Comparison of ENCODE assay signal across 12 mouse cellular contexts in the genomic region with DNA sequence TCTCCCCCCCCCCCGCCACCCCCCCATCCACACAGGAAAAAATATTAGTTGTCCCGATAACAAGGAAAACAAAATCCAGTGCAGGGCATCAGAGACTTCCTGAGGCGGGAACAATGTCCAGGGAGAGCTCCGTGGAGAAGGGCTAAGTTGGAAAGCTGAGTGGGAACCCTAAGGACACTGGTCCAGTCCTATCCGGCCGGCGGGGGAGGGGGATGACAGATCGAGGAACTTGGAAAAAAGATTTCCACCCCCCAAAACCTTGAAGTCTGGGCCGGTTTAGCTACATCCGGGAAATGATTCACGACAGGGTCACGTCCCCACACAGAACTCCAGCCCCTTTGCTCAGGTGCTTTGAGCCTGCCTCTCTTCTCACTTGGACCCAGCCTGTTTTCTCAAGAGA. TPM values are rescaled to one million over a fixed set of nuclear protein-coding genes. Genes with fewer than 3 reads are reported as not detected.
DNase-seq lines count a peak whose midpoint lies in the region; ATAC-seq lines count a peak whose summit lies in the region.
"Had no signal": no experiment of that assay in that cellular context is flagged by ENCODE, and none has a peak within 500 bp of the region (broad histone marks: within the 10 kb centered on the region; RNA-seq: fewer than 3 reads in every experiment).

No protein-coding gene starts in this region.

- no peak overlapping the region for H3K9ac ChIP-seq in lung, embryonic 16.5 days (ENCODE audit: low read length)
- H3K9ac ChIP-seq: forebrain, embryonic 13.5 days; limb, embryonic 13.5 days had no signal

- no peaks in the 10 kb centered on the region for H3K27me3 ChIP-seq in lung, embryonic 16.5 days (ENCODE audit: control insufficient read depth, insufficient read depth, low read depth, low read length)
- H3K27me3 ChIP-seq: limb, embryonic 13.5 days had no signal

- no peaks in the 10 kb centered on the region for H3K36me3 ChIP-seq in lung, embryonic 16.5 days (ENCODE audit: control insufficient read depth, insufficient read depth, low read length)
- H3K36me3 ChIP-seq: limb, embryonic 13.5 days had no signal

- H3K4me2 ChIP-seq in lung, embryonic 16.5 days (ENCODE audit: low read depth, low read length) = no peak overlapping the region
- H3K4me2 ChIP-seq: forebrain, embryonic 13.5 days; limb, embryonic 13.5 days had no signal

- ATAC-seq in lung, embryonic 16.5 days (ENCODE audit: low read depth) = peak; percentile 41; the same call in 1 of the 2 replicates
- ATAC-seq in monocyte, adult 5-6 weeks (replicated peaks; ENCODE audit: insufficient number of reproducible peaks, low FRiP score, low TSS enrichment, poor library complexity, severe bottlenecking) = no peak
- ATAC-seq: forebrain, embryonic 13.5 days had no signal

- no peak overlapping the region for H3K4me3 ChIP-seq in lung, embryonic 16.5 days (ENCODE audit: low read length)
- H3K4me3 ChIP-seq: forebrain, embryonic 13.5 days; layer of hippocampus, adult 2 months; limb, embryonic 13.5 days had no signal

- no peaks in the 10 kb centered on the region for H3K9me3 ChIP-seq in lung, embryonic 16.5 days (ENCODE audit: control insufficient read depth, low read length)
- H3K9me3 ChIP-seq: forebrain, embryonic 13.5 days; limb, embryonic 13.5 days had no signal

- peak overlapping the region; percentile 35 for H3K27ac ChIP-seq in lung, embryonic 16.5 days (ENCODE audit: low read length)
- H3K27ac ChIP-seq: forebrain, embryonic 13.5 days; layer of hippocampus, adult 2 months; limb, embryonic 13.5 days had no signal

- WGBS in lung, embryonic 16.5 days = 31% methylated on average over 12 of the region's 12 CpGs

- peak; percentile 68 for DNase-seq in adrenal gland, postnatal 10 days
- DNase-seq in adrenal gland, adult 18-20 months (ENCODE audit: low spot score in 2 of 2) = no peak
- peak; percentile 53 to 71 for DNase-seq in heart, adult 9 months (ENCODE audit: low spot score in 2 of 2)
- DNase-seq in kidney, adult 9 months = peak; percentile 75
- DNase-seq in B cell, adult 2 months = no peak
- no peak for DNase-seq in retina, embryonic 14.5 days (ENCODE audit: low spot score)

- peaks cover 3% of the 10 kb centered on the region; the same call in 1 of the 2 replicates for H3K4me1 ChIP-seq in lung, embryonic 16.5 days (replicated peaks; ENCODE audit: control insufficient read depth, insufficient read depth, low read length)

RNA-seq across cellular contexts. Expression of gene Dll4, which starts 14.0 kb away (rescaled TPM):
- 10 to 100 TPM; 16.4 to 18.4 TPM for total RNA-seq in adrenal gland, postnatal 10 days (2021)
- 10 to 100 TPM in 1 of 2 experiments, 1 to 10 TPM in 1; 9.7 to 10.5 TPM for total RNA-seq in adrenal gland, adult 18-20 months (2021)
- 14.6 and 17.8 TPM in 2 replicates for polyA plus RNA-seq in lung, embryonic 16.5 days (2015; fragmentation: Nextera tagmentation; extraction: Ambion mirVana)
- 0.19 to 0.85 TPM in 2 of 3 replicates, not detected in the other for total RNA-seq in monocyte, adult 5-6 weeks (2017)

RNA-seq across cellular contexts. Expression of gene Vps18, which starts 23.0 kb away (rescaled TPM):
- 10 to 100 TPM; 16.0 to 17.7 TPM for total RNA-seq in adrenal gland, postnatal 10 days (2021)
- total RNA-seq in adrenal gland, adult 18-20 months (2021) = 10 to 100 TPM; 24.0 TPM
- polyA plus RNA-seq in lung, embryonic 16.5 days (2015; fragmentation: Nextera tagmentation; extraction: Ambion mirVana) = 18.8 and 19.5 TPM in 2 replicates
- 20.7 to 33.0 TPM (median 21.1 TPM) in 3 replicates for total RNA-seq in monocyte, adult 5-6 weeks (2017)

RNA-seq across cellular contexts. Expression of gene Chac1, which starts 39.5 kb away (rescaled TPM):
- total RNA-seq in adrenal gland, postnatal 10 days (2021) = 1 to 10 TPM; 2.4 to 5.8 TPM
- total RNA-seq in adrenal gland, adult 18-20 months (2021) = 10 to 100 TPM in 1 of 2 experiments, 1 to 10 TPM in 1; 3.7 to 13.2 TPM
- polyA plus RNA-seq in lung, embryonic 16.5 days (2015; fragmentation: Nextera tagmentation; extraction: Ambion mirVana) = 1.1 and 1.7 TPM in 2 replicates
- total RNA-seq in monocyte, adult 5-6 weeks (2017) = 0.49 TPM in 1 of 3 replicates, not detected in the others

RNA-seq across cellular contexts. Expression of gene Rhov, which starts 40.5 kb away (rescaled TPM):
- total RNA-seq in adrenal gland, postnatal 10 days (2021) = under 1 TPM; 0.27 to 0.36 TPM
- total RNA-seq in adrenal gland, adult 18-20 months (2021) = under 1 TPM; 0.17 to 0.74 TPM
- 1.3 and 2.2 TPM in 2 replicates for polyA plus RNA-seq in lung, embryonic 16.5 days (2015; fragmentation: Nextera tagmentation; extraction: Ambion mirVana)
- 0.48 TPM in 1 of 3 replicates, not detected in the others for total RNA-seq in monocyte, adult 5-6 weeks (2017)
- total RNA-seq: hematopoietic stem cell, adult 5-6 weeks had no signal

Comparison
In these comparisons a context has a peak if more than half of its experiments do, and no peak if none do; other contexts are left out.
1. DNase-seq: peak in adrenal gland, postnatal 10 days (single experiment), heart, adult 9 months (2 of 2) and kidney, adult 9 months (single experiment); none in adrenal gland, adult 18-20 months (0 of 2), B cell, adult 2 months (0 of 2) and retina, embryonic 14.5 days (single experiment).